Mouse (Mus musculus): ENCODE data around the gene Prpsap1. TPM values are rescaled to one million over a fixed set of nuclear protein-coding genes. Genes with fewer than 3 reads are reported as not detected.
"Not testable (repeated sequence)": the region's sequence is repeated elsewhere in the genome, so short reads cannot be mapped to it uniquely, and the experiment has no call there.

Prpsap1 gene
- polyA plus RNA-seq, 1 experiment from 2014 or later, result 162 TPM

- Histone ChIP-seq H3K27me3 (ENCODE audit: control insufficient read depth, insufficient read depth, low read length) (no peaks in the 10 kb centered on the region), H3K4me3 (replicated peaks; ENCODE audit: low read length) (no peak overlapping the region), H3K4me2 (replicated peaks) (no peak overlapping the region), H3K4me1 (replicated peaks; ENCODE audit: control insufficient read depth, insufficient read depth, low read length) (no peaks in the 10 kb centered on the region), H3K9me3 (ENCODE audit: control insufficient read depth, low read length) (no peaks in the 10 kb centered on the region), H3K27ac (no peak overlapping the region), H3K36me3 (replicated peaks; ENCODE audit: control insufficient read depth, insufficient read depth) (peaks cover 96% of the 10 kb centered on the region), H3K9ac (no peak overlapping the region)
- WGBS, result 82% methylated on average over 7 of the region's 7 CpGs
- no peak for ATAC-seq (ENCODE audit: low FRiP score)
- DNase-seq (ENCODE audit: low spot score), result no peak
Observed at GRCm38 (mm10) chr11:116478978-116479377, 15.0 kb downstream of the Prpsap1 start.

GRCm38 (mm10) chr11:116477160-116477759 is 16.7 kb downstream of the Prpsap1 start:
- Histone ChIP-seq H3K27ac (no peak overlapping the region), H3K9me3 (ENCODE audit: control insufficient read depth, low read length) (no peaks in the 10 kb centered on the region), H3K36me3 (replicated peaks; ENCODE audit: control insufficient read depth, insufficient read depth) (peaks cover 99% of the 10 kb centered on the region), H3K4me2 (replicated peaks) (no peak overlapping the region), H3K4me1 (replicated peaks; ENCODE audit: control insufficient read depth, insufficient read depth, low read length) (no peaks in the 10 kb centered on the region), H3K27me3 (ENCODE audit: control insufficient read depth, insufficient read depth, low read length) (no peaks in the 10 kb centered on the region), H3K9ac (no peak overlapping the region), H3K4me3 (replicated peaks; ENCODE audit: low read length) (no peak overlapping the region)
- ATAC-seq (ENCODE audit: low FRiP score) (no peak), DNase-seq (ENCODE audit: low spot score) (no peak)
- WGBS, result 74% methylated on average over 15 of the region's 15 CpGs

- Histone ChIP-seq H3K4me3 (replicated peaks; ENCODE audit: low read length) (no peak overlapping the region), H3K36me3 (replicated peaks; ENCODE audit: control insufficient read depth, insufficient read depth) (peaks cover 99% of the 10 kb centered on the region), H3K9me3 (ENCODE audit: control insufficient read depth, low read length) (no peaks in the 10 kb centered on the region), H3K4me2 (replicated peaks) (no peak overlapping the region), H3K9ac (no peak overlapping the region), H3K27ac (no peak overlapping the region), H3K4me1 (replicated peaks; ENCODE audit: control insufficient read depth, insufficient read depth, low read length) (no peaks in the 10 kb centered on the region), H3K27me3 (ENCODE audit: control insufficient read depth, insufficient read depth, low read length) (no peaks in the 10 kb centered on the region)
- DNase-seq (ENCODE audit: low spot score) (no peak), ATAC-seq (ENCODE audit: low FRiP score) (no peak)
- 92% methylated on average over 6 of the region's 6 CpGs for WGBS
Observed at GRCm38 (mm10) chr11:116476696-116477095, 17.3 kb downstream of the Prpsap1 start.

- 84% methylated on average over 10 of the region's 10 CpGs for WGBS
- Histone ChIP-seq H3K4me3 (replicated peaks; ENCODE audit: low read length) (no peak overlapping the region), H3K9me3 (ENCODE audit: control insufficient read depth, low read length) (no peaks in the 10 kb centered on the region), H3K27me3 (ENCODE audit: control insufficient read depth, insufficient read depth, low read length) (no peaks in the 10 kb centered on the region), H3K36me3 (replicated peaks; ENCODE audit: control insufficient read depth, insufficient read depth) (peaks cover 99% of the 10 kb centered on the region), H3K9ac (no peak overlapping the region), H3K4me1 (replicated peaks; ENCODE audit: control insufficient read depth, insufficient read depth, low read length) (no peaks in the 10 kb centered on the region), H3K27ac (no peak overlapping the region), H3K4me2 (replicated peaks) (no peak overlapping the region)
- DNase-seq (ENCODE audit: low spot score) (no peak), ATAC-seq (ENCODE audit: low FRiP score) (no peak)
Observed at GRCm38 (mm10) chr11:116476041-116476440, 18.0 kb downstream of the Prpsap1 start.

GRCm38 (mm10) chr11:116472275-116472674 is 21.7 kb downstream of the Prpsap1 start:
- H3K36me3 ChIP-seq (replicated peaks; ENCODE audit: control insufficient read depth, insufficient read depth), result peaks cover 82% of the 10 kb centered on the region
- H3K27me3 ChIP-seq (ENCODE audit: control insufficient read depth, insufficient read depth, low read length), result no peaks in the 10 kb centered on the region

GRCm38 (mm10) chr11:116470896-116471295 is 23.1 kb downstream of the Prpsap1 start:
- Histone ChIP-seq H3K9ac (no peak overlapping the region), H3K27ac (no peak overlapping the region), H3K4me1 (replicated peaks; ENCODE audit: control insufficient read depth, insufficient read depth, low read length) (no peaks in the 10 kb centered on the region), H3K36me3 (replicated peaks; ENCODE audit: control insufficient read depth, insufficient read depth) (peaks cover 68% of the 10 kb centered on the region), H3K4me2 (replicated peaks) (no peak overlapping the region), H3K4me3 (replicated peaks; ENCODE audit: low read length) (no peak overlapping the region), H3K9me3 (ENCODE audit: control insufficient read depth, low read length) (no peaks in the 10 kb centered on the region), H3K27me3 (ENCODE audit: control insufficient read depth, insufficient read depth, low read length) (no peaks in the 10 kb centered on the region)
- 85% methylated on average over 4 of the region's 4 CpGs for WGBS
- ATAC-seq (ENCODE audit: low FRiP score) (no peak), DNase-seq (ENCODE audit: low spot score) (no peak)

More at GRCm38 (mm10) chr11:116472275-116472674, 21.7 kb downstream of the Prpsap1 start:
- no peak overlapping the region for H3K27ac ChIP-seq
- H3K4me2 ChIP-seq (replicated peaks), result no peak overlapping the region
- no peaks in the 10 kb centered on the region for H3K9me3 ChIP-seq (ENCODE audit: control insufficient read depth, low read length)
- ATAC-seq (ENCODE audit: low FRiP score) (no peak), DNase-seq (ENCODE audit: low spot score) (no peak)
- H3K4me1 ChIP-seq (replicated peaks; ENCODE audit: control insufficient read depth, insufficient read depth, low read length), result no peaks in the 10 kb centered on the region
- H3K9ac ChIP-seq, result no peak overlapping the region
- WGBS, result 85% methylated on average over 4 of the region's 4 CpGs
- H3K4me3 ChIP-seq (replicated peaks; ENCODE audit: low read length), result no peak overlapping the region

- ATAC-seq (ENCODE audit: low FRiP score), result no peak
- peaks cover 62% of the 10 kb centered on the region for H3K36me3 ChIP-seq (replicated peaks; ENCODE audit: control insufficient read depth, insufficient read depth)
Observed at GRCm38 (mm10) chr11:116470249-116470648, 23.8 kb downstream of the Prpsap1 start.

GRCm38 (mm10) chr11:116468338-116468737 is 25.7 kb downstream of the Prpsap1 start:
- not testable (repeated sequence) for ATAC-seq (ENCODE audit: low FRiP score); H3K9ac ChIP-seq
- 85% methylated on average over 3 of the region's 3 CpGs for WGBS

More at GRCm38 (mm10) chr11:116470249-116470648, 23.8 kb downstream of the Prpsap1 start:
- H3K27ac ChIP-seq, result no peak overlapping the region
- no peak overlapping the region for H3K9ac ChIP-seq
- H3K27me3 ChIP-seq (ENCODE audit: control insufficient read depth, insufficient read depth, low read length), result no peaks in the 10 kb centered on the region
- 81% methylated on average over 3 of the region's 3 CpGs for WGBS
- H3K4me1 ChIP-seq (replicated peaks; ENCODE audit: control insufficient read depth, insufficient read depth, low read length), result no peaks in the 10 kb centered on the region
- DNase-seq (ENCODE audit: low spot score), result no peak
- H3K4me2 ChIP-seq (replicated peaks), result no peak overlapping the region
- H3K4me3 ChIP-seq (replicated peaks; ENCODE audit: low read length), result no peak overlapping the region
- no peaks in the 10 kb centered on the region for H3K9me3 ChIP-seq (ENCODE audit: control insufficient read depth, low read length)

GRCm38 (mm10) chr11:116466141-116466540 is 27.9 kb downstream of the Prpsap1 start, which contains the start of gene Qrich2:
TSS of gene Qrich2 (minus strand) at chr11:116466241.
- Histone ChIP-seq H3K27me3 (ENCODE audit: control insufficient read depth, insufficient read depth, low read length) (no peaks in the 10 kb centered on the region), H3K36me3 (replicated peaks; ENCODE audit: control insufficient read depth, insufficient read depth) (peaks cover 22% of the 10 kb centered on the region), H3K9me3 (ENCODE audit: control insufficient read depth, low read length) (no peaks in the 10 kb centered on the region), H3K4me1 (replicated peaks; ENCODE audit: control insufficient read depth, insufficient read depth, low read length) (no peaks in the 10 kb centered on the region), H3K4me2 (replicated peaks) (no peak within 1 kb of the TSS), H3K4me3 (replicated peaks; ENCODE audit: low read length) (no peak within 1 kb of the TSS), H3K9ac (no peak within 1 kb of the TSS), H3K27ac (no peak within 1 kb of the TSS)
- ATAC-seq (ENCODE audit: low FRiP score), result no peak
- DNase-seq (ENCODE audit: low spot score), result no peak
- WGBS, result 68% methylated on average over 20 of the region's 20 CpGs

More at GRCm38 (mm10) chr11:116468338-116468737, 25.7 kb downstream of the Prpsap1 start:
- peaks cover 44% of the 10 kb centered on the region for H3K36me3 ChIP-seq (replicated peaks; ENCODE audit: control insufficient read depth, insufficient read depth)
- H3K4me1 ChIP-seq (replicated peaks; ENCODE audit: control insufficient read depth, insufficient read depth, low read length); H3K9me3 ChIP-seq (ENCODE audit: control insufficient read depth, low read length); H3K27me3 ChIP-seq (ENCODE audit: control insufficient read depth, insufficient read depth, low read length); H3K27ac ChIP-seq; DNase-seq (ENCODE audit: low spot score); H3K4me3 ChIP-seq (replicated peaks; ENCODE audit: low read length); H3K4me2 ChIP-seq (replicated peaks): not testable (repeated sequence)
